Mouse (Mus musculus): Measurements from ENCODE around the gene Swi5. TPM values are rescaled to one million over a fixed set of nuclear protein-coding genes. Genes with fewer than 3 reads are reported as not detected.

Swi5 gene
- 100 to 1,000 TPM; 212 to 222 TPM for total RNA-seq (2021)
- long read RNA-seq, experiment 1, transcript Swi5-207 (5 exons, 768 nt), result major isoform, 86 of 110 reads
- long read RNA-seq, experiment 1, partial matches to known transcripts, result 4 of 110 reads
- long read RNA-seq, experiment 1, other reads (novel, unspliced or antisense), result 19 of 110 reads
- long read RNA-seq, experiment 2, transcript Swi5-204 (5 exons, 522 nt), result minor isoform, 5 of 166 reads
- long read RNA-seq, experiment 2, transcript Swi5-207 (5 exons, 768 nt), result major isoform, 130 of 166 reads
- long read RNA-seq, experiment 2, partial matches to known transcripts, result 2 of 166 reads
- long read RNA-seq, experiment 2, other reads (novel, unspliced or antisense), result 27 of 166 reads

- peak; percentile 96 to 97 for DNase-seq (ENCODE audit: low spot score in 2 of 2)
- Histone ChIP-seq H3K27ac (peak within 1 kb of the TSS; percentile 93), H3K4me3 (peak within 1 kb of the TSS; percentile 94)
- TF ChIP-seq CTCF (conservative IDR thresholded peaks at IDR 0.05), result no peak
Observed at GRCm38 (mm10) chr2:32287923-32288367, at the start of gene Swi5. Gene Swi5, minus strand, starts transcription at chr2:32288075.

DNA sequence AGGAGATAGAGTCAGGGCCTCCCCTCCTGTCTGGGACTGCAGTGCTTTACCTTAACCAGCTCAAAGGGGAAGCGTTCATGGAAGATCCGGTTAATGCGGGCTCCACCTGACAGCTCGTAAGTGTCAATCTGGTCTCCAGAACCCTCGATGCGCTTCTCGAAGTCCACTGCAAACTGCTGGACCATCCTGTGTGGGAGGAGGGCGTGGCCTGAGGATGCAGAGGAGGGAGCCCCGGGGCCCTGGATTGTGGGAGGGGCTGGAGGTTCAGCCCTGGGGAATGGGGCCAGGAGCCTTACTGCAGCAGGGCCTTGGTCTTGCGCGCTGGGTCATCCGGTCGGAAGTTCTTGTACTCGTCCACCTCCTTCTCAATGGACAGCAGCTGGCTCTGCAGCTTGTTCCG, 48.0 kb upstream of the Swi5 start:
- DNase-seq (ENCODE audit: low spot score in 2 of 2), result no peak
- H3K4me3 ChIP-seq, result no peak overlapping the region
- H3K27ac ChIP-seq, result peak overlapping the region; percentile 73
- no peak for TF ChIP-seq CTCF (conservative IDR thresholded peaks at IDR 0.05)

GRCm38 (mm10) chr2:32332159-32332558, 44.3 kb upstream of the Swi5 start:
- DNase-seq (ENCODE audit: low spot score in 2 of 2), result no peak
- H3K27ac ChIP-seq, result peak overlapping the region; percentile 73

DNA sequence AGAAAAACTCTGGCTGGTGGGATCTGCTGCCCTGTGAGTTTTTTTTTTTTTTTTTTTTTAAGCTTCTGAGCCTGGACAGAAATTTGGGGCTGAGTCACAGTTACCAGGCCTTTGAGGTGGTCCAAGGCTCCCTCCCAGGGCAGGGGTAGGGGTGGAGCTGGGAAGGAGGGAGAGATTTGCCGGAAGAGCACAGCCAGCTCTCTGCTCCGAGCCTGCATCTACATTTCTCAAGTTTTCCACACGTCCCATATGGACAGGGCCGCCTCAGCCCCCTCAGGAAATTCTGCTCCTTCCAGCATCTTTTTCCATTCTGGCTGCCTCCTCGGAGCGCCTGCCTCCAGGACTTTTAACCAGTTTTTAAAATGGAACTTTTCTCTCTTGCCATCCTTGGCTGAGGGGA, 41.7 kb upstream of the Swi5 start:
- TF ChIP-seq CTCF (conservative IDR thresholded peaks at IDR 0.05), result no peak
- H3K4me3 ChIP-seq, result no peak overlapping the region
- H3K27ac ChIP-seq, result peak overlapping the region; percentile 85
- no peak for DNase-seq (ENCODE audit: low spot score in 2 of 2)

More at GRCm38 (mm10) chr2:32332159-32332558, 44.3 kb upstream of the Swi5 start:
- H3K4me3 ChIP-seq, result no peak overlapping the region
- TF ChIP-seq CTCF (conservative IDR thresholded peaks at IDR 0.05), result no peak

GRCm38 (mm10) chr2:32328911-32329460, 41.1 kb upstream of the Swi5 start:
- TF ChIP-seq CTCF (conservative IDR thresholded peaks at IDR 0.05), result no peak
- H3K27ac ChIP-seq, result peak overlapping the region; percentile 85
- H3K4me3 ChIP-seq, result no peak overlapping the region
- DNase-seq (ENCODE audit: low spot score in 2 of 2), result no peak

DNA sequence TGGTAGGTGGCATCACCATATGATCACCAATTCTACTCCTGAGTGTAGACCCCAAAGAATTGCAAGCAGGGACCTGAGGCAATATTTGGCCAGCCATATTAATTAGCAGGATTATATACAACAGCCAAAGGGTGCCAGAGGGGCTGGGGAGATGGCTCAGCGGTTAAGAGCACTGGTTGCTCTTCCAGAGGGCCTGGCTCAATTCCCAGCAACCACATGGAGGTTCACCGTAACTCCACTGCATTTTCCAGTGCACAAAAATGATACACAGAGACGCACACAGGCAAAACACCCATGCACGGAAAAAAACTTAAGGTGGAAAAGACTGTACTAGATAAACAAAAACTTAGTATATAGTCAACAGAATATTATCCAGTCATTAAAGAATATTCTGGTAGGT, 39.3 kb upstream of the Swi5 start:
- Histone ChIP-seq H3K4me3 (no peak overlapping the region), H3K27ac (peak overlapping the region; percentile 85)
- DNase-seq (ENCODE audit: low spot score in 2 of 2), result no peak
- no peak for TF ChIP-seq CTCF (conservative IDR thresholded peaks at IDR 0.05)

GRCm38 (mm10) chr2:32325342-32325741, 37.5 kb upstream of the Swi5 start:
- peak overlapping the region; percentile 1; the same call in 1 of the 2 replicates for H3K27ac ChIP-seq
- no peak overlapping the region for H3K4me3 ChIP-seq
- DNase-seq (ENCODE audit: low spot score in 2 of 2), result no peak
- TF ChIP-seq CTCF (conservative IDR thresholded peaks at IDR 0.05), result no peak

- H3K27ac ChIP-seq, result no peak overlapping the region; the same call in 1 of the 2 replicates
- no peak for DNase-seq (ENCODE audit: low spot score in 2 of 2)
- peak; percentile 66 for TF ChIP-seq CTCF (conservative IDR thresholded peaks at IDR 0.05)
- H3K4me3 ChIP-seq, result no peak overlapping the region
Observed at GRCm38 (mm10) chr2:32324322-32324721, 36.4 kb upstream of the Swi5 start.

- Histone ChIP-seq H3K27ac (peak overlapping the region; percentile 78), H3K4me3 (no peak overlapping the region)
- no peak for TF ChIP-seq CTCF (conservative IDR thresholded peaks at IDR 0.05)
- DNase-seq (ENCODE audit: low spot score in 2 of 2), result peak in 1 of 2 experiments; percentile 58
Observed at GRCm38 (mm10) chr2:32322754-32323741, 35.2 kb upstream of the Swi5 start.

DNA sequence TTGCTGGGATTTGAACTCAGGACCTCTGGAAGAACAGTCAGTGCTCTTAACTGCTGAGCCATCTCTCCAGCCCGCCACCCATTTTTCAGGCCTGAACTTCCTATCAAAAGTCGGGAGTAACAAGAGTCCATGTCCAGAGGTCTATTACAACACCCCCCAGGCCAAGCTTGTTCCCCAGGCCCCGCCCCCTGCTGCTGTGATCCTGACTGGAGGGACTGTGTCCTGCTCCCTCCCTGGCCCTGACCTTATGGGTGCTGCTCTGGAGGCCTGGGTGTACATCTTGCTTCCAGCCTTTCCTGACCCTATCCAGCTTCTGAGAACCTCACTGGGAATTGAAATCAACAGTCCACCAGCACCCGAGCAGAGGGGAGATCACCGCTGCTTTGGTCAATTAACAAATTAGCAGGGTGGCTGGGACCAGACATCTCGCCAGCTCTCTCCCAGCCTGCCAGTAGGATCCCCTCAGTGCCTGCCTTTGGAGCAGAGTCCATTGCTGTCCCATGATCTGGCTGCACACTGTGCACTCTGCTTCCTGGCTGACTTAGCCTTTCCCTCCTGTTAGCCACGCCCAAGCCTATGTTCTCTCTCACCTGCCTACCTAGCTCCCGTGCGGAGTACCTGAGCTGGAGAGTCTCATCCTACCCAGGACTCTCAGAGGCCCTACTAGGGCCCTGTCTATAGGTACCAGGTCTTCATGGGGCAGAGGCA, 33.9 kb upstream of the Swi5 start:
- no peak overlapping the region for H3K4me3 ChIP-seq
- H3K27ac ChIP-seq, result peak overlapping the region; percentile 78
- TF ChIP-seq CTCF (conservative IDR thresholded peaks at IDR 0.05), result no peak
- DNase-seq (ENCODE audit: low spot score in 2 of 2), result no peak

DNA sequence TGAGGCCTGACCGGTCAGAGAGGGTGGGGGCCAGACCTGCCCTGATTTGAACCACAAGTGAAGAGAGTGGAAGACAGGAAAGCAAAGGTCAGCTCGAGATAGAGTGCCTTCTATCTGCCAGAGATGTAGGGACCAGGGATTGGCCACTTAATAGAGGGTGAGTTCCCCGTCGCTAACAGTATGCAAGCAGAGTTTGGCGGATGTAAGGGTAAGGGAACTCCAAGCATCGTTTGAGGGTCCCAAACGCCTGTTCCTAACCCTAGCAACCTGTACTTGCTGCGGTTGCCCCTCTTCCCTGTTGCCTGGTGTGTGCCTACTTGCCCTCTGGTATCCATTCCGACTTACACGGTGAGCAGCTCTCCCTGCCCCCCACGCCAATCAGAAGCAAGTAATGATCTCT, 32.8 kb upstream of the Swi5 start:
- H3K4me3 ChIP-seq, result no peak overlapping the region
- TF ChIP-seq CTCF (conservative IDR thresholded peaks at IDR 0.05), result no peak
- DNase-seq (ENCODE audit: low spot score in 2 of 2), result no peak
- H3K27ac ChIP-seq, result peak overlapping the region; percentile 68; the same call in 1 of the 2 replicates

Data from layer of hippocampus, adult 2 months (tissue).